Mouse (Mus musculus) right cerebral cortex, postnatal 4 days (tissue): ENCODE measurements at regions not wholly inside any gene's neighbourhood (a gene's known extent, or its start where the extent isn't known, plus 50 kb on each side); places are given as distances from the start of the nearest gene placed in this dataset.

Experiments used
- DNase-seq: peaks from one replicate; pipeline ENCODE4 v3.0.0-alpha.2; 2022

DNA sequence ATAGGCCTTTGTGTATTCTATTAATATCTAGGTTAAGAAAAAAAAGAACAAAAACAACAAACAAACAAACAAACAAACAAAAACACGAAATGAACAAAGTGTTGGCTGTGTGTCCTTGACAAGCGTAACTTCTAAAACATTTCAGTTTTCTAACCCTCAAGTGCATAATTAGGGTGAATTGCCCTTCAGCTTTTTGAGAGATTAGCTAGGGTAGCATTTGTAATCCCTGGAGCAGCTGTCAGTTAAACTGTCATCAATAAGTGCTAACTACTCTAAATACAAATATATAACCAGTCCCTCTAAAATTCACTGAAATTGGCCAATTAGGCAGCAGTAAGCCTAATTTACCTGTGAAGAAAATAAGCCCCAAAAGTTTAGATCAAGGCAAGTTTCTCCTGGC is 467.6 kb downstream of the Gabrg2 start:
- DNase-seq, result no peak

DNA sequence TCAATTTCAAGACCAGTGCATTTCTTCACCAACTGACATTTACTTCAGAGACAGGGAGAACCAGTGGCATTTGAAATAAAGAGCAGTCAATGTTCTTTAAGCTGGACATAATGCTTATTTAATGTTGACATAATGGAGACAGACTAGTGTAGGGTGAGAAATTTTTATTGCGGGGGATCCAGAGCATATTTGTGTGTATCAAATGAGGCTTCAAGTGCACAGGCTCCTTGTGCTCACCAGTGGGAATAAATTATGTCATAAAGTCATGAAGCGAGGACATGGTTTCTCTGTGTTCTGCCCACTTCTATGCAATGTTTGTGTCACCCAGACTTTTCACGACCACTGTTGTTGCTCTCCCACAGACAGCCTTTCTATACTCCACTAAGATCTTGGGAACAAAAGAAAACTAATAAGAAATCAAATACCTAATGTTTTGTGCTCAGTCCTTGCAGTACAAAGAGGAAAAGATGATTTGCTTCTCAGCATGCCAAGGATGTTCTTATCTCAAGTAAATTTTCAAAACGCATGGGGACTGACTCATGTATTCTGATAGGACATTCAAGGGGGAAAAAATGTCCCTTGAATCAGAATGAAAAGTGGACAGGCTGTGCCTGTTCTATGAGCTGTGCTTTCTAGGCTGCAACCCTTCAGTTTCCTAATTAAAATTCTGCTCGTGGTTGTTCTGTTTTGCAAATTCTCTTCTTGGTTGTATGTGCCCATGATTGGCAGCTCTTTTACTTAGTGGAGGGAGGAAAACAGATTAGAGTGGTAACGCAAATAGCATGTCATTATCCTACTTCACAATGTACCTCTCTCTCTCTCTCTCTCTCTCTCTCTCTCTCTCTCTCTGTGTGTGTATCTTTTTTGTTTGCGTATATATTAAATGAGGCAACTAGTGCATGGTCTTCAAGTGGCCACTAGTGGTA is 468.4 kb downstream of the Gabrg2 start:
- DNase-seq, result no peak

DNA sequence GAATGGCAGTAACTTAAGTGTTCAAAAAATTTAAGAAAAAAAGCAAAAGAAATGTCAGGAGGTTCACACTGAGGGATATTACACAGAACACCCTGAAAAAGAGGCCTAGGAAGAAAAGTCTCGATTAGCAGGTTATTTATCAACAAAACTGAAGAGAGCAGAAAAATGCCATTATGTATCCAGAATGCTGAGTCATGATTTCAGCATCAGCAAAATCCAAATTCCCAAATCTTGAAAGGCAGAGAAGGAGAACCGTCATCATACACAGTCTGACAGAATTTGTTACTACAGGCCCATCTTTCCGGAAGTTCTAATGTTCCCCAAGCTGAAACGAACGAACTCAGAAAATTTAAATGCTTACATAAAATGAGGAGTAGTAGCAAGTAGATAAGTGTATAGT is 475.7 kb downstream of the Gabrg2 start:
- no peak for DNase-seq

DNA sequence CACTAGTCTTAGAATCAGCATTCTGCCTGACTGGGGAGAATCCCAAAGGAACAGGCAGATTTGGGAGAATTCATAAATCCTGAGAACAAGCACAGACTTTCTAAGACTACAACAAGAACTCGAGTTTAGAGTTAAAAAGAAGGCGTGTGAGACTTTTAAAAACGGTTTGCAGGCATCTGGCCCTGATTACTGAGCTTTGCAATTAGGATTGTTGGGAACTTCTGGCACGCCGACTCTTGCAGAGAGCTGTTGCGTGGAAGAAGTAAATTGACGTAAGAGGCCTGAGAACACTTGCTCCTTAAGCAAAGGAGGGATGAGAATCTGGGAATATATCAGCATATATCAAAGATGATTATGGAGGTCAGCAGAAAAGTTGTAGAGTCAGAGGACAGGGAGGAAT is 507.4 kb downstream of the Gabrg2 start:
- DNase-seq, result peak; percentile 5

DNA sequence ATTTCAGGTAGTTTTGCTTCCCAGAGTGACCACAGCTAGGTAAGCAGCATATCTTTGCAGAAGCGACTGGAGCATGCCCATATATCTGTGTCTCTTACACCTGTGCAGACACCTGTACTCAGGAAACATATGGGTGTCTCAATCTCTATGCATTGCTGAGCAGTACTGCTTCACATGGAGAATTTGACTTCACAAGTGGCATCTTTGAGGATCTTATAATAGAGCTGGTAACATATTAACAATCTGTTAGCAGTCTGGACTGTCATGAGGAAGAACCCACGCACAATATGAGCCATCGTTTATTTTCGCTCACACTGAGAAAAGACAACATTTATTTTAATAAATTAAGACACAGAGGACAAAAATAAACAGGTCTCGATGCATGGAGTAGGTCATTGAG is 508.7 kb downstream of the Gabrg2 start:
- no peak for DNase-seq

DNA sequence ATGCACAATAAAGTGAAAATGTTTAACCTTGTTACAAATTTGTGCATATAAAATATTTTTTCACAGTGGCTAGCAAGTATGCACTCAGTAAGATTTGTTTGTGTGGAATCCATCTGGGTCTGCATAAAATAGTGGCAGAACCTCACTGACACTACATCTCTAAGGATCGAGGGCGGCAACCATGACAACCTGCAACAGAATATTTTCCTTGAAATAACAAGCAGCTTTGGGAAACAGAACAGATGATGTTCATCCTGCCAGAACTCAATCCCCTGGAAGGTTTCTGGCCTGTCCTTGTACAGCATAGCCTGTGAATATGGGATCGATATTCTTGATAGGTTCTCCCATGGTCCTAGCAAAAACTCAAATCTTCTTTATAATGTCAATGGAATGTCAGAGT is 509.4 kb downstream of the Gabrg2 start:
- no peak for DNase-seq

DNA sequence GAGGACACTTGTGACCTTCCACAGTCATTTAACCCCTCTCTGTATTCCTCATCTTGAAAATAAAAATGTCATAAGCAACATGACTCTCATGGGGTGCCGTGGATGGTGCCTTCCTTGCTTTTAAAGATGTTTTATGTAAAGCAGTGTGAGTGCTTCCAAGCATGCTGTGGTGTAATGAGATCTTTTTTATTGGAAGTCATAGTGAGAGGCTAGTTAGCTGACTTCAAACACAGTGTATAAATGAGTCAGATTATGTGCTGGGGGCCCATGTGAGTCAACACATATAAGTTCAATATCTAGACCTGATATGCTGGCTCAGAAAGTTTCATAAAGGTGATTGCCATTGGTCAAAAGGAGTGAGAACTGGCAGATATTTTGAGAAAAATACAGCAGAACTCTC is 516.8 kb downstream of the Gabrg2 start:
- DNase-seq, result no peak

DNA sequence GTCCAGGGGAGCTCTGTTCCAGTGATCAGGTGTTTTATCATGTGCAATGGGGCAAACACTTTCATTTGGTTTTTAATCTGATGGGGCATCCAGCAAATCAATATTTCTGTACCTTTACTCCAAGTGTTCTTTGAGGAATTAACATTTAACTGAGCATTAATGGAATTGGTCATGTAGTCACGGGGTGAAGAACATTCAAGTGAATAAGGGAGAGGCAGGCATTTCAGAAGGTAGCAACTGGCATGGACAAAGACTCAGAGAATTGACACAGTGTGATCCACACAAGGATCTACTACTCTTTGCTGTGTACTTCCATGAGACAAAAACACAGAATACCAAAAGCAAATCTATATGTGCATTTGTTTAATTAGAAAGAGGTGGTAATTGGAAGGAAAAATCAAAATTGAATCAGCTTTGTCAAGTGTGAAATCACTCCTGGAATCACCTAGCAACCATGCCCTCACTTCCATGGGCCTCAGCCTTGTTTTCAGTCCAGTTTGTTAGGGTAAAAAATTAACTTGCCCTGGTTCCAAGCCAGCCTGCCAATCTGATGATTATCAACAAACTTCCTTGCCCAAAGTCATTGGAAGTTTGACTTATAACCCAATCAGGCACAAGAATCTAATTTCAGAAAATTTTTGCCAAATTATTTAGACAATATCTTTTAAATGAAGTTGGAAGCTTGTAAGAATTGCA is 529.6 kb downstream of the Gabrg2 start:
- no peak for DNase-seq

DNA sequence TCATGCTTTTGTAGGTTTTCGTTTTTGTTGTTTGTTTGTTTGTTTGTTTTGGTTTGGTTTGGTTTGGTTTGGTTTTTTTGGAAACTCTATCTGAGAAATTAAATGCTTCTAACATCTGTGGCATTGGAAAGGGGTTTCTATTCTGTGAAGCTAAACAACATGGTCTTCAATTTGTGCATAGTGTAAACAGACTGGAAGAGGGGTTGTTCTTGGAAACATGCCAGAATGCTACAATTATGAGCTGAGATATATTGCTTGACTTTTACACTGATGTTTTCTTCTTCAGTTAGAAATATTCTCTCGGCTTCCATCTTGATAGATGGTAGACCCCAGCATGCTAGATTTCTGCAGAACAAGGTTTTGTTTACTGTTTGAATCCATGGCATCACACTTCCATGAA is 533.3 kb downstream of the Gabrg2 start:
- no peak for DNase-seq

DNA sequence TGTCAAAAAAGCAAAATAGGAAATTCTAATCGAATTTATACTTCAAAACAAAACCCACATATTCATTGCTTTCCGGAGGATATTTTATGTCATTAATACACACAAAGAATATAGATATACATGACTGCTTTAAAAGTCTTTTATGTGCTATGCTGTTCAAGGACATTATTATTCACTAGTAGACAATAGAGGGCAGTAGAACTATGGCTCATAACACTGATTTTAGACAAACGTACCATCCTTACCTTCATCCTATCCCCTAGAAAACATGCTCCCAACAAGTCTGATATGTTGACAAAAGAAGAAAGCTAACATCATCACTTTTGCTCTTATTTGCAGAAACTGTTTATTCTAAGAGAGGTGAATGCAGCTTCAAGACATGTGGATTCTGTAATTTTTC is 566.8 kb downstream of the Gabrg2 start:
- DNase-seq, result no peak

DNA sequence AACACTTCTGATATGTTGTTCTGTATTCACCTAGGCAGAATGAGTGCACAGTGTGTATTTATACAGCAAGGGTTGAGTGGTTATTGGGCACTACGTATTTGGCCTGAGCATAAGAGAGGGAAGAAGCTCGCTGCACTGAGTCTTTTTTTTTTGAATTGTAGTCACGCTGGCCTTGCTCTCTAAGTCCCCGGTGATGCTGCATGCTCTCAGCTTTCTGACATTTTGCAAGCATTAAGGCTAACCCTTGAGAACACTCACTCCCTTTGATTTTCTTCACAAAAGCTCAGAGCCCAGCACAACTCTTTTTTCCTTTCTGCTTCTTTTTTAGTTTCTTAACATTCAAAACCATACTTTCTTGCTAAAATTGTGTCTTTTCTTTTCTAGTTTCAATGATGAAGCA is 575.1 kb downstream of the Gabrg2 start:
- DNase-seq, result no peak
